Mouse (Mus musculus): ENCODE results near the gene Hamp.
"Not testable (repeated sequence)": the region's sequence is repeated elsewhere in the genome, so short reads cannot be mapped to it uniquely, and the experiment has no call there.

Hamp gene

DNA sequence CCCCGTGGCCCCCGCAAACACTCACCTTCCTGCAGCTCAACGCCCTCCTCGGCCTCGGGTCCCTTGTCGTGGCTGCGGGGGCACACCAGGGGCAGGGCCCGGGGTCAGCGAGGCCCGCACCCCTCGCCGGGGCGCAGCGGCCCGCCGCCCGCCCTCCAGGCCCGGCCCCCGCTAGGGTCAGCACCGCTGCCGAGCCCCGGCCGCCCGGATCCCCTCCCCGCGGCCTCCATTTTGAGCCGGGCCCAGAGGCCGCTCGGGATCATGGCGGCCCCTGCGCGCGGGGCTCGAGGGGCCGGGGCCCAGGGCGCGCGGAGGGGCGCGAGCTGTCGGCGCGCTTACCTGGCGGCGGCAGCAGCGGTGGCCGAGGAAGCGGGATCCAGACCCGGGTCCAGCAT is 12.5 kb upstream of the Hamp start:
- DNase-seq (ENCODE audit: low spot score) = no peak

- DNase-seq (ENCODE audit: low spot score) = peak; percentile 82
Measured at GRCm38 (mm10) chr7:30955584-30956356, 11.9 kb upstream of the Hamp start.

DNA sequence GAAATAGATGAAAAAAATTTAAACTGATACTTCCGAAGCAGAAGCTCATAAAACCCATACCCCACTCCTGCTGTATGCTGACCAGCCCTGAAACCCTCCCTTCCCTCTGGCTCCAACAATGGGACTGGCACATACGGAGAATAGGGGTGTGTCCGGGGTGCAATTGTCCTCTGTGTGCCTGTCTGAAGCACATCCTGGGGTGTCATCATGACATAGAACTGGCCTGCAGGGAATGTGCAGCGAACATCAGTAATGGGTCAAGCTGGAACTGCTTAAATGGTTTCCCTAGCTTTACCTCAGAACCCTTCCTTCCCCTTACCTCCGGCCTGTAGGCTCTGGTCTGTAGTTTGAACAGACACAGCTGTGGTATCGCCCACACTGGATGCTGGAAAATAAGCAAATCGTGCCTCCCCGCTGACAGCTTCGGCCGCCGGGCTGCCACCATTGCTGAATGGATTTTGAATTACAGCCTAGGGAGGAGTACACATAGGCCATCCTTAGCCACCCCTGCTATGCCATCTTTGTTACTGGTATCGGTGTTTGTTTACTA is 11.2 kb upstream of the Hamp start:
- no peak for DNase-seq (ENCODE audit: low spot score)

GRCm38 (mm10) chr7:30954036-30954435 is 10.2 kb upstream of the Hamp start:
- DNase-seq (ENCODE audit: low spot score) = no peak

DNA sequence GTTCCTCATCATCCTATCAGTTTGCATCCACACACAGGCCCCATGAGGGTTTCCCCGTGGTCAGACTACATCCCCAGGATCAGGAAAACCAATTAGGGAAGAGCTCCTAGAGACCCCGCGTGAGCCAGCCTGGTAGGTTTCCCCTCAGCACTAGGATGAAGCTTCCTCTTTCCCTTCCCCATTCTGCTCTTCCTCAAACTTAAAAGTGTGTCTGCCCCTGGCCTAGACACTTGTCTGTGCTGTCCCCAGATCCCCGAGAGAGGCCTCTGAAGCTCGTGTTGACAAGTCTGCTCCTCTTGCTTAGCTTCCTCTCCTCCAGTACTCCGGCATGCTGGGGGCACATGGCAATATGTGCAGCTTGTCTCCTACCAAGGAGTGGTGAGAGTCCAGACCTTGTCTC is 9.6 kb upstream of the Hamp start:
- DNase-seq (ENCODE audit: low spot score) = no peak

DNA sequence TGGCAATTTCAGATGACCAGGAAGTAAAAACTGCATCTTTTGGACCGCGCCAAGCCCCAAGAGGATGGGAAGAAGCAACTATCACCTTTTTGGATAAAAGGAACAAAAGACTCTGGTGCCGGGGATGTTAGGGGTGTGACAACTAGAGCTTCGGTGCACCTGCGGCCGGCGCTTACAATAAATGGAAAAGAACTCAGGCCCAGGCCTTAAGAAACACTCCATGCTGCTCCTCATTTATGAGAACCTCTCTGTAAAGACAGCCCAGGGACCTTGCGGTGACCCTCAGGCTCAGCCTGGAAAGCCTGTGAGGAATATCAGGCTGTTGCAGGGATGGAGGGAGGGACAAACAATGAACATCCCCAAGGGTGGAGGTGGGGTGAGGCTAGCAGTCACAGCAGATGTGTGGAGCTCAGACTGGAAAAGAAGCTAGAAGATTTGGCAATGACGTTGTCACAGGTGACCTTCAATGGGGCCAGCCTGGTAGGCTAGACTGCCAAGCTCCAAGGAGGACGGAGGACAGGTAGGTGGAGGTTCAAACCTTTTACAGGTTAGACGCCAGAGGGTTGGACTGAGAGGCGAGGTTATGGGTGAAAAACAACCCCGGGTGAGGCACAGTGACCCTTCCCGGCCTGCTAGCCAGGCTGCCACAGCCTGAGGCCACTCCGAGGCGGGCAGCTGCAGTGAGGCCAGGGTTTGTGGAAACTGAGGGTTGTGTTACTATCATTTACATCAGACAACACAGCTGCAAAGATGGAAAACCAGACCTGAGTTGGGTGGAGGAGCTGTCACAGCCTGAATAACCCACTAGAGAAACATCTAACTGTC is 8.8 kb upstream of the Hamp start:
- no peak for DNase-seq (ENCODE audit: low spot score)

- DNase-seq (ENCODE audit: low spot score) = not testable (repeated sequence)
Measured at GRCm38 (mm10) chr7:30949902-30950301, 6.1 kb upstream of the Hamp start.

- DNase-seq (ENCODE audit: low spot score) = no peak
Measured at GRCm38 (mm10) chr7:30945876-30946275, 2.0 kb upstream of the Hamp start.

- DNase-seq (ENCODE audit: low spot score) = not testable (repeated sequence)
Measured at GRCm38 (mm10) chr7:30945466-30945865, 1.6 kb upstream of the Hamp start.

DNA sequence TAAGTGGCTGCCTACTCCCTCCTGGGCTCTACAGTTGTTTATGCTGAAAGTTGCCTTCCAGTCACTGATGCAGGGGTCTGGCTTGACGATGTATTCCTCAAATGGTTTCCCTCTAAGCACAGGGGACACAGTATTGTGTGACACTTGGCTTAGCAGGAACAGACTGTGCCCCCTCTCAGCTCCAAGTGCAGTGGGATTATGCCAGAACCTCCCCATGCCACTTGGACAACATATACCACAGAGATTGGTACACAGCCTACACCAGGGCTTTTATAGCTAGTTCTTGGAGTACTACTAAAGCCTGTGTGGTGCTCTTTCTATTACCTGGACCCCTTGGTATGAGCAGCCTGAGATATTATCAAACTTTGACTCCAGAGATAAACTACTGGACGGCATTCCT is 874 bp upstream of the Hamp start:
- DNase-seq (ENCODE audit: low spot score) = not testable (repeated sequence)

DNA sequence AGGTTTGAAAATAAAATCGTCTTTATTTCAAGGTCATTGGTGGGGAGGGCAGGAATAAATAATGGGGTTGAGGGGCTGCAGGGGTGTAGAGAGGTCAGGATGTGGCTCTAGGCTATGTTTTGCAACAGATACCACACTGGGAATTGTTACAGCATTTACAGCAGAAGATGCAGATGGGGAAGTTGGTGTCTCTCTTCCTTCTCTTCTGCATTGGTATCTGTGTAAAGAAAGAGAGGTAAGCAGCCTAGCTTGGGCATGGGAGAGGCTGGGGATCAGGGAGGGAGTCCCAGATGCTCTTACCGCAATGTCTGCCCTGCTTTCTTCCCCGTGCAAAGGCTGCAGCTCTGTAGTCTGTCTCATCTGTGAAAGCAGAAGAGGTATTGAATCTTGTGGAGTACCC is 1.5 kb downstream of the Hamp start:
- DNase-seq (ENCODE audit: low spot score) = not testable (repeated sequence)

GRCm38 (mm10) chr7:30940070-30940469 is 3.8 kb downstream of the Hamp start:
- DNase-seq (ENCODE audit: low spot score) = not testable (repeated sequence)

DNA sequence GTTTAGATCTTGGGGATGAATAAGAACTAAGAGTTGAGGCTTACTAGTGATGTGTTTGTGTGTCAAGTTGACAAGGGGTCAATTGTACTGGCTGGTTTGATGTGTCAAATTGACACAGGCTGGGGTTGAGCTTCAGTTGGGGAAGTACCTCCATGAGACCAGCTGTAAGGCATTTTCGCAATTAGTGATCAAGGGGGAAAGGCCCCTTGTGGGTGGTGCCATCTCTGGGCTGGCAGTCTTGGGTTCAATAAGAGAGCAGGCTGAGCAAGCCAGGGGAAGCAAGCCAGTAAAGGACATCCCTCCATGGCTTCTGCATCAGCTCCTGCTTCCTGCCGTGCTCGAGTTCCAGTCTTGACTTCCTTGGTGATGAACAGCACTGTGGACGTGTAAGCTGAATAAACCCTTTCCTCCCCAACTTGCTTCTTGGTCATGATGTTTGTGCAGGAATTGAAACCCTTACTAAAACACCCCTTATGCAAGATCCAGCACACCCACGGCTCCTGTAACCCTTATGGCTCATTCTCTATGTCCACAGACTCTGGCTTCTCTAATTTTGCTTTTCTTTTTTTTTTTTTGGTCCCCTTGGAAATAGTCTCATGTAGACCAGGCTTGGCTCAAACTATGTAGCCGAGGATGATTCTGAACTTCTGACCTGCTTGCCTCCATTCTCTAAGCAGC is 8.3 kb downstream of the Hamp start:
- not testable (repeated sequence) for DNase-seq (ENCODE audit: low spot score)

DNA sequence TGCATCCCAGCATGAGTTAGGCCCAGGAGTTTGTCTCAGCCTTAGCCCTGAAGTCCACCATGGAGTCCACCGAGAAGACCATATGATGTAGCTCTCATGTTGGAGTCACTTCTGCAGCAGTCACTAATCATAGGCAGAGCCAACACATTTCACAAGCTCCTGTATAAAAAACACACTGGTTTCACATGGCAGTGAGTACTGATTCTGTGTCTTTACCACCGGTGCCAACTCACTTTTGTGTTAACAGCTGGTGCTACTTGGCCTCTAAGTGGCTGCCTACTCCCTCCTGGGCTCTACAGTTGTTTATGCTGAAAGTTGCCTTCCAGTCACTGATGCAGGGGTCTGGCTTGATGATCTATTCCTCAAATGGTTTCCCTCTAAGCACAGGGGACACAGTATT is 19.3 kb downstream of the Hamp start, which contains the start of gene Hamp2:
Gene Hamp2 (minus strand): TSS at position 101 of the 400 bp plus-strand sequence.
- DNase-seq (ENCODE audit: low spot score) = not testable (repeated sequence)

DNA sequence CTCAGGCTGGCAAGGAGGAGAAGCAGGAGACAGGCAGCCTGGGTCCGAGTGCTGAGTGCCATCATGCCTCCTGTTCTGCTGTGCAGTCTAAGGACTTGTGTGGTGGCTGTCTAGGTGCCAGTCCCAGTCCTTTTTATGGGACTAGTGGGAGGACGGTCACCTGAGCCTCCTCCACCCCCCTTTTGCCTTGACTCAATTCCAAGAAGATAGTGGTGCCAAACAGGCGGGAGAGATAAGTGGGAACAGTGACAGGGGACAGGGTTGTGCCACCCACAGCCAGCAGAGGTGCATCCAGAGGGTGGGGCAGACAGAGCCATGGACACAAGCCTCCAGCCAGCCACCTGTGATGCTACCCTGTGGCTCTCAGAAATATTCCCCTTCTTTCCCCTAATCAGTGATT is 19.8 kb downstream of the Hamp start:
- no peak for DNase-seq (ENCODE audit: low spot score)

DNA sequence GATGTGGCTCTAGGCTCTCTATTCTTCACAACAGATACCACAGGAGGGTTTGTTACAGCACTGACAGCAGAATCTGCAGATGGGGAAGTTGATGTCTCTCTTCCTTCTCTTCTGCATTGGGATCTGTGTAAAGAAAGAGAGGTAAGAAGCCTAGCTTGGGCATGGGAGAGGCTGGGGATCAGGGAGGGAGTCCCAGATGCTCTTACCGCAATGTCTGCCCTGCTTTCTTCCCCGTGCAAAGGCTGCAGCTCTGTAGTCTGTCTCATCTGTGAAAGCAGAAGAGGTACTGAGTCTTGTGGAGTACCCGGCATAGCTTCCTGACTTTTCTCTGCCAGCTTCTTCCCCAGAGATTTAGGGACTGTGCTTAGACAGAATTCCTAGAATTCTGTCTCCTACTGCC is 21.3 kb downstream of the Hamp start:
- not testable (repeated sequence) for DNase-seq (ENCODE audit: low spot score)

- no peak for DNase-seq (ENCODE audit: low spot score)
Measured at GRCm38 (mm10) chr7:30920217-30920616, 23.6 kb downstream of the Hamp start.

GRCm38 (mm10) chr7:30917219-30917618 is 26.6 kb downstream of the Hamp start:
- no peak for DNase-seq (ENCODE audit: low spot score)

DNA sequence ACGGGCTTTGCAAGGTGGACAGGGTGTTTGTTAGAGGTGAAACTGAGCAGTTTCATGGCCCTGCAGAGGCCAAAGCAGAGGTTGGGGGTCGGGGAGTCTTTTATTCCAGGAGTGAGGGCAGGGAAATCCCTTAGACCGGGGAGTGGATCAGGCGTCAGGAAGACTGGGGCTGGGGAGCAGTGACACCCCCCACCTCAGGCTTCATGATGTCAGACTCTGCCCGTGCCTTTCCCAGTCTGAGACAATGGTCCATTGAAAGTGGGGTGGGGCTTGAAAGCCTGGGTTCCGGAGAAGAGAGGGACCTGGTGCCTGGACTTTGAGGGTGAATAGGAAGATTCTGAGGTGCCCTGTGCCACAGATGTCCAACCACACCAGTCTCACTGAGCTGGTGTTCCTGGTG is 27.1 kb downstream of the Hamp start:
- DNase-seq (ENCODE audit: low spot score) = no peak

DNA sequence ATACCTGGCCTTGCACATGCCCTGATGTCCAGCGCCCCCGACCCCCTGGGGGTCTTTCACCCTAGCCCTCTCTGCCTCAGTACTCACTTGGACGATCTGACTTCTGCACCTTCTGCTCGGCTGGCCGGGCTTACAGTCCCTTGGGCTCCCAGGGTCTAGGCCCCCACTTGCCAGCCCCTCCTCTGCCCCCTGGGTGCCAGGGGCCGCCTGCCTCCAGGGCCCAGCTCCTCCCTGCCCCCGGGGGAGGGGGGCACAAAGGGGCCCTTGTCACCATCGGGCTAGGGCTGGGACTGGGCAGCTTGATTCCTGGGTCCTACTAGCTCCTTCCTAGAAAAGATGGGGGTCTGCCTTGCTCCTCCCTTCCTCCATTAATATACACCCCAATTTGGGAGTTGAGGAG is 29.1 kb downstream of the Hamp start, which contains the start of gene Mag:
Gene Mag (minus strand): TSS at position 142 of the 400 bp plus-strand sequence.
- no peak for DNase-seq (ENCODE audit: low spot score)

GRCm38 (mm10) chr7:30909773-30910172 is 34.1 kb downstream of the Hamp start:
- DNase-seq (ENCODE audit: low spot score) = no peak

DNA sequence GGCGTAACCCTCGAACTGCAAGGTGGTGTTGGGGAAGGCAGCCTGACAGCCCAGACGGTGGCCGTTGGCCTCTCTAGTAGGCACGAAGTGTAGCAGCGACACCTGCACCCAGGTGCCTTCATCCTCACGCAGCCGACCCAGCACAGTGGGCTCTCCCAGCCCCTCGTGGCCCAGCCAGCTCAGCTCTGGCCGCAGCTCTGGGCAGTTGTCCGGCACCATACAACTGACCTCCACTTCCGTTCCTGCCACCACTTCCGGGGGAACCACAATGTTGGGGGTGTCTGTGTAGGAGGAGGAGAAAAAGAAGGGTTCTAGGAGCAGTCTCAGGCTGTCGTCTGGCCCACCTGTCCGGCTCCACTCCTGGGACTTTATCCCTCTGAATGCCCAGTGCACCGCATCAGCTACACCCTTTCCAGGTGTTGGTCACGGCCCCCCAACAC is 34.8 kb downstream of the Hamp start:
- DNase-seq (ENCODE audit: low spot score) = no peak

All from spleen, adult 12 weeks (tissue).